Mouse (Mus musculus) olfactory bulb, adult 2 months (tissue): ENCODE data around the gene Cntn6.

Experiments
- CTCF ChIP-seq: fragments of 200-500 bp; IDR thresholded peaks from 2 replicates; pipeline ENCODE4 v1.5.1; 2012; ENCODE audit warnings: low read depth, mild to moderate bottlenecking, low read length, moderate library complexity; ENCODE audit not compliant: insufficient read depth
- POLR2A ChIP-seq: fragments of 200-500 bp; IDR thresholded peaks from 2 replicates; pipeline ENCODE4 v1.6.1; 2012; ENCODE audit warnings: mild to moderate bottlenecking, low read depth, low read length, moderate library complexity; ENCODE audit not compliant: insufficient read depth

DNA sequence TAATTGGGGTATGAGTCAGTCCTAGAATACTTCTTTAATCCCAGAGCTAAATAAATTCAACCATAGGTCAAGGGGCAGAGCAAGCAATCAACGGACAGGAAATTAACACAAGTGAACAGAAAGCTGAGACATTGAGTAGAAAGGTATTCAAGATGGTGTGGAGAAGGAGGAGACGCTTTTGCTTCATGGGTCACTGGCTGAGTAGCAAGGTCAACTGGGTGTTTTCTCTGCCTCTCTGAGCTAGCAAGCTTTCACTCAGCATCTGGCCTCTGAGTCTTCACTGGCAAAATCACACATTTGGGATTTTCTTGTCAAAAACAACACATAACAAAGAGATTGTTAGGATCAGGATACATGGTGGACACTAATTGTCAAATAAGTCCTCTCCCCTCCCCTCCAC, 391.4 kb downstream of the Cntn6 start:
- TF ChIP-seq POLR2A, result no peak
- no peak for TF ChIP-seq CTCF
